Mouse (Mus musculus) Patski (cell line): ENCODE results near the gene Scfd2. TPM values are rescaled to one million over a fixed set of nuclear protein-coding genes. Genes with fewer than 3 reads are reported as not detected.
A peak's percentile ranks its signal among the peaks of the same experiment; 100 is the strongest.

Experiments used
- ATAC-seq: fragments of 100-300 bp; one replicate; pipeline ENCODE4 v1.8.0; 2021
- CTCF ChIA-PET: fragments of 350-600 bp; sonication (Branson Sonifier 250); formaldehyde crosslinking; loops from one replicate; lab custom pipeline; 2022; ENCODE audit warnings: inconsistent platforms; lab: Charles Lee
- POLR2A ChIA-PET: fragments of 350-600 bp; sonication (Branson Sonifier 250); formaldehyde crosslinking; loops from one replicate; lab custom pipeline; 2022; ENCODE audit warnings: antibody characterized with exemption, inconsistent platforms; lab: Charles Lee
- DNase-seq: peaks from one replicate; pipeline ENCODE4 v3.0.0-alpha.2; 2011; ENCODE audit warnings: low read depth, low spot score
- H3K27me3 ChIP-seq: fragments of 371-371 bp; one replicate; pipeline ENCODE4 v1.5.1; 2021
- CTCF ChIP-seq: fragments of 100-300 bp; IDR thresholded peaks from one replicate; pipeline ENCODE4 v1.5.1; 2021
- in situ Hi-C: fragments of 300-500 bp; cut with MboI; formaldehyde crosslinking; loops from 3 replicates; pipeline ENCODE4 v1.11.1; 2018; ENCODE audit warnings: low pct_unique_long_range_greater_than_20kb, mixed read lengths
- polyA plus RNA-seq: library from polyadenylated mRNA; unstranded; gene quantifications from one replicate; pipeline ENCODE4 v1.2.3, GENCODE M21; 2021

Scfd2 gene
- polyA plus RNA-seq, 1 experiment from 2014 or later = 8.6 TPM

GRCm38 (mm10) chr5:74467753-74468152 is 63.8 kb downstream of the Scfd2 start:
- no peak for ATAC-seq
- in situ Hi-C loops = no loop called here
- DNase-seq = no peak
- no peaks in the 10 kb centered on the region for H3K27me3 ChIP-seq
- no peak for TF ChIP-seq CTCF
- ChIA-PET POLR2A (no interaction called here), CTCF (no interaction called here)

GRCm38 (mm10) chr5:74456759-74457158 is 74.8 kb downstream of the Scfd2 start:
- no peaks in the 10 kb centered on the region for H3K27me3 ChIP-seq
- ATAC-seq (no peak), DNase-seq (no peak)
- in situ Hi-C loops = no loop called here
- CTCF ChIA-PET = interaction anchor here (0.7 to 1.8 kb wide), 7 partner anchors 9 to 700 kb away, joined by 3 to 10 read pairs (median 4); no protein-coding TSS in a partner anchor
- POLR2A ChIA-PET = no interaction called here
- TF ChIP-seq CTCF = no peak

- POLR2A ChIA-PET = no interaction called here
- in situ Hi-C loops = no loop called here
- H3K27me3 ChIP-seq = no peaks in the 10 kb centered on the region
- CTCF ChIA-PET = interaction anchor here (0.7 to 1.8 kb wide), 6 partner anchors 8 to 701 kb away, joined by 3 to 10 read pairs (median 4); no protein-coding TSS in a partner anchor
- no peak for ATAC-seq
- TF ChIP-seq CTCF = peak; percentile 73
- DNase-seq = no peak
Measured at GRCm38 (mm10) chr5:74455510-74456269, 75.9 kb downstream of the Scfd2 start.

GRCm38 (mm10) chr5:74455094-74455493 is 76.5 kb downstream of the Scfd2 start:
- no peaks in the 10 kb centered on the region for H3K27me3 ChIP-seq
- ChIA-PET CTCF (interaction anchor here (1.6 kb wide), 1 partner anchor 701 kb away, joined by 4 read pairs; no protein-coding TSS in a partner anchor), POLR2A (no interaction called here)
- no peak for DNase-seq
- ATAC-seq = no peak
- in situ Hi-C loops = no loop called here
- TF ChIP-seq CTCF = no peak

- ATAC-seq (no peak), DNase-seq (no peak)
- H3K27me3 ChIP-seq = no peaks in the 10 kb centered on the region
- in situ Hi-C loops = no loop called here
- no peak for TF ChIP-seq CTCF
- POLR2A ChIA-PET = no interaction called here
- CTCF ChIA-PET = no interaction called here
Measured at GRCm38 (mm10) chr5:74450977-74451376, 80.6 kb downstream of the Scfd2 start.

GRCm38 (mm10) chr5:74447517-74448334 is 83.8 kb downstream of the Scfd2 start:
- ATAC-seq (no peak), DNase-seq (no peak)
- CTCF ChIA-PET = interaction anchor here (0.8 to 1.3 kb wide), 5 partner anchors 9 to 93 kb away, joined by 3 to 4 read pairs (median 3); no protein-coding TSS in a partner anchor
- H3K27me3 ChIP-seq = no peaks in the 10 kb centered on the region
- in situ Hi-C loops = no loop called here
- TF ChIP-seq CTCF = no peak
- POLR2A ChIA-PET = no interaction called here

GRCm38 (mm10) chr5:74445861-74446260 is 85.7 kb downstream of the Scfd2 start:
- in situ Hi-C loops = no loop called here

GRCm38 (mm10) chr5:74438353-74438752 is 93.2 kb downstream of the Scfd2 start:
- no peak for TF ChIP-seq CTCF
- ChIA-PET POLR2A (no interaction called here), CTCF (interaction anchor here (1.5 to 1.7 kb wide), 2 partner anchors 714 to 717 kb away, joined by 3 to 6 read pairs; partner anchors contain the start of gene Pdgfra)
- H3K27me3 ChIP-seq = no peaks in the 10 kb centered on the region
- in situ Hi-C loops = loop anchor here (5.0 to 10.0 kb wide), 3 partner anchors 516 to 754 kb away; no protein-coding TSS in a partner anchor
- ATAC-seq (no peak), DNase-seq (no peak)

More at GRCm38 (mm10) chr5:74445861-74446260, 85.7 kb downstream of the Scfd2 start:
- no peak for TF ChIP-seq CTCF
- ATAC-seq (no peak), DNase-seq (no peak)
- ChIA-PET CTCF (interaction anchor here (1.1 to 1.2 kb wide), 2 partner anchors 16 to 711 kb away, joined by 3 read pairs; no protein-coding TSS in a partner anchor), POLR2A (no interaction called here)
- no peaks in the 10 kb centered on the region for H3K27me3 ChIP-seq

GRCm38 (mm10) chr5:74433580-74434147 is 97.9 kb downstream of the Scfd2 start:
- no peak for ATAC-seq
- POLR2A ChIA-PET = no interaction called here

More at GRCm38 (mm10) chr5:74433580-74434147, 97.9 kb downstream of the Scfd2 start:
- in situ Hi-C loops = loop anchor here (10.0 kb wide), 2 partner anchors 521 to 749 kb away; no protein-coding TSS in a partner anchor
- CTCF ChIA-PET = interaction anchor here (0.7 to 3.0 kb wide), 15 partner anchors 9 to 964 kb away, joined by 3 to 17 read pairs (median 4); partner anchors contain the start of gene Scfd2
- peak; percentile 15 for DNase-seq
- TF ChIP-seq CTCF = peak; percentile 85
- H3K27me3 ChIP-seq = no peaks in the 10 kb centered on the region
